Mouse (Mus musculus) cerebellum, postnatal 4 days (tissue): ENCODE measurements at regions not wholly inside any gene's neighbourhood (a gene's known extent, or its start where the extent isn't known, plus 50 kb on each side); places are given as distances from the start of the nearest gene placed in this dataset.

Experiments
- DNase-seq, 2 experiments: peaks; one replicate each; pipeline ENCODE4 v3.0.0; 2022; ENCODE audit warnings: low spot score in 2 of 2, mixed read lengths in 1 of 2

- no peak for DNase-seq
Observed at GRCm38 (mm10) chr15:27390567-27390966, 75.9 kb upstream of the Ank start.

- no peak for DNase-seq
Observed at GRCm38 (mm10) chr15:27405721-27406161, 60.7 kb upstream of the Ank start.

- no peak for DNase-seq
Observed at GRCm38 (mm10) chr15:27409856-27410255, 56.6 kb upstream of the Ank start.

GRCm38 (mm10) chr15:27412304-27412703 lies 54.2 kb upstream of the Ank start:
- no peak for DNase-seq

- no peak for DNase-seq
Observed at GRCm38 (mm10) chr15:27412761-27413160, 53.7 kb upstream of the Ank start.

GRCm38 (mm10) chr15:27413486-27413885 lies 53.0 kb upstream of the Ank start:
- DNase-seq = no peak

GRCm38 (mm10) chr15:27414819-27415218 lies 51.7 kb upstream of the Ank start:
- DNase-seq = no peak
